Mouse (Mus musculus) heart, adult 9 months (tissue): ENCODE results near the gene Adra1d.

ENCODE experiments used
- DNase-seq, 2 experiments: peaks; one replicate each; pipeline ENCODE4 v3.0.0; 2022; ENCODE audit warnings: low spot score in 2 of 2

Adra1d gene

GRCm38 (mm10) chr2:131496125-131496820, 65.8 kb downstream of the Adra1d start:
- DNase-seq, result peak in 1 of 2 experiments; percentile 41
